Mouse (Mus musculus) spleen, postnatal 4 days (tissue): ENCODE measurements around the gene Cftr.

ENCODE experiments used
- DNase-seq, 2 experiments: peaks; one replicate each; pipeline ENCODE4 v3.0.0; 2022; ENCODE audit warnings: low spot score in 2 of 2

The Cftr gene

DNA sequence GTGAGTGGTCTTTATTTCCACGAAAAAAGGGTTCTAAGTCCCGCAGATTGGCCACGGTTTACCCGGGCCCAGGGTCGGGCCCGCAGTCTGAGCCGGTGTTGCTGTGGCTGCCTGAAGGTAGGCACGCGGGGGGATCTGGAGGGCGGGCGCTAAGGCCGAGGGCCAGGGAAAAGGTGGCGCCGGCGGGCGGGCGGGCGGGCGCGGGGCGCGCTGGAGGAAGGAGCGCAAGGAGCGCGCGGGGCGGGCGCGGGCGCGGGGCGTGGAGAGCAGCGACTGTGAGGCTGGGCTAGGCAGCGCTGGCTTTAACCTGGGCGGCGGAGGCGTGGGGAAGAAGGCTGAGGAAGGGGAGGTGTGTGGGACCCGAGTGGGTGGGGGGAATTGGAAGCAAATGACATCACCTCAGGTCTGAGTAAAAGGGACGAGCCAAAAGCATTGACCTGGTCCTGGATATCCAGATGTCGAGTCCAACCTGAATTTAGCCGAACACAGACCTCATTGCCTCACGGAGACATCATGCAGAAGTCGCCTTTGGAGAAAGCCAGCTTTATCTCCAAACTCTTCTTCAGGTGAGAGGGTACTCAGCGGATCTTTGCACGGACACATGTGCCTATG lies at the start of gene Cftr:
Gene Cftr, plus strand, starts transcription at position 377 of the 612 bp plus-strand sequence.
- DNase-seq = no peak

DNA sequence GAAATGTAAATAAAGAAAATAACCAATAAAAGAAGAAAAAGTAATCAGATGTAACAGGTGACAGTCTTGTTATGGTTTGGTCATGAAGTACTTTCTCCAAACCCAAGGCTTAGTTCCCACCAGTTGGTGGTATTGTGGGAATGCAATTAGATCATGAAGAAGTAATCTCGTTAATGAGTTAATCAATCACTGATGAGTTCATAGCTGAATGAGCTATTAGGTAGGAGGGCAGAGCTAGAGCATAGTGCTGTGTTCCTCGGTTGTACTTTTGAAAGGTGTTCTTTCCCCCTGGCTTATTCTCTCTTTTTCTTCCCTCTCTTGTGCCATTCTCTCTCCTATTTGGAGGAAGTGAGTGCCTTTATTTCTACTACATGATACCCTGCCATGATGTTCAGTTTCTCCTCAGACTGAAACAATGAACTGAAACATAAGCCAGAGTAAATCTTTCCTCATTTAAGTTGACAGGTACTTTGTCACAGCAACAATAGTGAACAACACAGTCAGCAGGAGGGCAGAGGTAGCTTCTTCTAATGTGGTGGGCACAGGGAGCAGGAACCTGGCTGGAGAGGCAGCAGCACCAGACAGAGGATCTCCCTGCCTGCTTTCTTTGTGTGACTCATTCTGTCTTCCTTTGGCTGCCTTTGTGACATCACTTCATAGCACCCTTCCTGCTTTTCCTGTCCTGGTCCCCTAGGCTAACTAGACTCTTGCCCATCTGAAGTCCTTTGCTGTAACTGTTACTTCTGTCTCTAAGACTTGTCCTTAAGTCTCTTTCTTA lies 43.1 kb upstream of the Cftr start:
- no peak for DNase-seq

DNA sequence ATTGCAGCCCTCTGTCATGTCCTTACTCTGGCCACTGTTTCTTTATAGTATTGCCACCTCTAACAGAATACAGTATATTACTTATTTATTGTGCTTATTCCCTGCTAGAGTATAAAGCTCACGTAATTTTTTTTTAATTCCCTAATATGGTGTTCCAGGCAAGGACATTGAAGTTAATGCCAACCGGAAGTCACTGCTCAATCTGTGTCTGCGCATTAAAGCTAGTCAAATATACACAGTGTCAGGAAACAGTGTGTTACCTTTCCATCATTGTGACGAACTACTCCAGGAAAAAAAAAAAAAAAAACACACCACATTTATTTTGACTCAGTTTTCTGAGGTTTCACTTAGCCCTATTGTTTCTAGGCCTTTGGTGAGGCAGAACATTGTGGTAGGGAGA lies 42.4 kb upstream of the Cftr start:
- no peak for DNase-seq

DNA sequence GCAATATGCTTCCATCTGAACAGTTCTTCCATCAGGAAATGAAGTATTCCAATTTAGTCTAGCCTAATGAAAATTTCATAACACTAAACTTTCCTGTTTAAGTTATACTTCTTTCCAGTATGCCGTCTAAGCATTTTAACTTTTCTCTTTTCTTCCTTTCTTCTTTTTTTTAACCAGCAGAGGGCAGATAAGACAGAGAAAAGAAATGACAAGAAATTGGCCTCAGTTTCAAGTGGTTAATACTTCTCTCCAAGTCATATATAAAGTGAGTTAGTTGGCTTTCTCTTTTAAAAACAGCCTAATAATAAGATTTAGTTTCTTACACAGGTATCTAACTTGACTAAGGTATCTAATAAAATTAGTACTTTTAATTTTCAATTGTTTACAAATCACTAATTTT lies 35.2 kb upstream of the Cftr start:
- DNase-seq = no peak

DNA sequence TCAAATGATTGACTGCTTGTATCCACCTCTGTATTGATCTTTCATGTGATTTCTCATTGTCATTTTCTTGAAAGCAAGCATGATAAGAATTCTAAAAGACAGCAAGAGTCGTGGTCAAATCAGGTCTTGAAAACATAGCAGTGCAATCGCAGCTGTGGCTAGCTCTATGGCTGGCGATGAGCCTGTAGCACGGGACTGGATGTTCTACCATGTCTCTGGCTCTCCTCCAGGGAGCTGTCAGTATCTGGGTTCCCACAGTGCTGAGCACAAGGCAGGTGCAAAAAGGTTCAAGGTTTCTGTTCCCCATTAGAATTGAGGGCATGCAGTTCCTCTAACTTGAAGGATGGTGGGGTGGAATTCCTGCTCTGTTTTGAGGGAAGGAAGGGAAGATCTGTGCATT lies 17.5 kb upstream of the Cftr start:
- no peak for DNase-seq

DNA sequence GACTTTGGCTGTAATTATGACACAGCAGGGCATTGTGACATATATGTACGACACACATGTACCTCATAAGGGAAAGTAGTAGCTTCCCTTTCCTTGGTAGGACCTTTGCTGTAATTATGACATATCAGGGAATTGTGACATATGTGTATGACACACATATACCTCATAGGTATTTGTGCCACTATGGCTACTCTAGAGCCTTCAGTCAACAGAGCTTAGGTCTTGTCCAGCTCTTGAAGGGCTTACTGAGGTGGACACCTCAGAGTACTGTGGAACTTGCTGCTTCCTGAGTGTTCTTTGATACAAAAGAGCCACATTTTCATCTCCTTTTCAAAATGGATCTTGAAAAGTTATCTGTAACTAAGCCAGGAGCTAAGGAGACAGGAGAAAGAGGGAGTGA lies 869 bp upstream of the Cftr start:
- DNase-seq = no peak

DNA sequence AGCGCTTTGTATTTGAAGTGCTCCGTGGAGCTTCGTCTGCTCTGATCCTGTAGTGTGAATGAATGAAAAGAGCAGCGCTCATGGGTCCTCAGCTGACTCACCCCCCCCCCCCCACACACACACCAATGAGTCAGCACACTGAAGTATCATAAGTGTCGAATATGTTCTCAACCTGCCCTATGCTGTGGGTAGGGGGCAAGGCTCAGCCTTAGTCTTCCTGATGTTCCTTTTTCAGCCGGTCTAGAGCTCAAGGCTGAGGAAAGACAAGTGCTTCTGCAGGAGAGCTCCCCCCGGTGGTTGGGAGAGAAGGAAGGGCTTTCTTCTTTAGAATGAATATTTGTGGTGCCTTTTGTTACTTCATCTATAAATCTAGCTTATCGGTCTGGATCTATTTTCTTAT lies 1.1 kb downstream of the Cftr start:
- no peak for DNase-seq

DNA sequence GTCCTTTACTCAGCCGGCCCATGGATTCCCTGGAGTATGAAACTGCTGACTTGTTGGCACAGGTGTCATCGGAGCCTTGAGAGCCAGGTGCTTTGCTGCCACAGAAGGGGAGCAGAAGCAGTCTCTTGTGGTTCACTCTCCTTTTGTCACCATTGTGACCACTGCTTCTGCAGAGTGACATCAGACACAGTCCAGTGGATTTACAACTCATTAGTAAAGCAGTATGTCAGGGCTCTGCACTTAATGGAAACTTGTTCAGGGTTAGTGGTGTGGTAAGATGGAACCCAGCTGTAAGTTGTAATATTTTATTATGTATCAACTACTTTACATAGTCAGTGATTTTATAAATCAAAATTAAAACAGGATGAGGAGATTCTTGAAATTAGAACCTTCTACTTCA lies 7.0 kb downstream of the Cftr start:
- no peak for DNase-seq

DNA sequence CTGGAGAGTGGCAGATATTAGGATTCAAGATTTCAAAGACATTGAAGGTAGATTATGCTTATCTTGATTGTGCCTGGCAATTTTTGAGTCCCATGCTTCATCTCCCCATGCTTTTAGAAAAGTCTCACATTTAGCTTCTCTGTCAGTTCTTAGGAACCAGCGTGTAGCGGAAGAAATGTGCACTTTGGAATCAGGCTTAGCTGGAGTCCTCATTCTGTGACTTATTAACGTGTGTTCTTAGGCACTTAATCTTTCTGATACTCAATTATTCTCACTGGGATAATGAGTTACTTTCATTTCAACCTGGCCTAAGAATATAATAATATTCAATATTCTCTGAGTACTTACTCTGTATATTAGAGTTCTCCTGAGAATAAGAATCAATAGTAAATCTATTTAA lies 10.2 kb downstream of the Cftr start:
- no peak for DNase-seq

DNA sequence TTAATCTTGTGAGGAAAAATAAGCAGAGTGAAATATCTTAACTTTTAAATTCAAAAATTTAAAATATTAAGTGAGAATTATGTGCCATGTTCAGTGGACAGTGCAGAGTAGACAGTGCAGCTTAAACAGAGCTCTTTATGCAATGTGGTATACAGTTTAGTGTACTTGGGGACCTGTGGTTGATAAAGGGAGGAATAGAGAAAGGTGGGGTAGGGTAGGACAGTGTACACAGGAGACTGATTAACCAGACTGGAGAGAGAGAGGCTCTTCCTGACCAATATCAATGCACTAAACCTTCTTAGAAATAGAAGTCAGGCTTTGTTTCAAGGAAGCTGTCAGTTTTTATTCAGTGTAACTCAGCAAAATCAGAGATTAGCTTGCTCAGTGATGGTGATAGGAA lies 12.4 kb downstream of the Cftr start:
- no peak for DNase-seq

DNA sequence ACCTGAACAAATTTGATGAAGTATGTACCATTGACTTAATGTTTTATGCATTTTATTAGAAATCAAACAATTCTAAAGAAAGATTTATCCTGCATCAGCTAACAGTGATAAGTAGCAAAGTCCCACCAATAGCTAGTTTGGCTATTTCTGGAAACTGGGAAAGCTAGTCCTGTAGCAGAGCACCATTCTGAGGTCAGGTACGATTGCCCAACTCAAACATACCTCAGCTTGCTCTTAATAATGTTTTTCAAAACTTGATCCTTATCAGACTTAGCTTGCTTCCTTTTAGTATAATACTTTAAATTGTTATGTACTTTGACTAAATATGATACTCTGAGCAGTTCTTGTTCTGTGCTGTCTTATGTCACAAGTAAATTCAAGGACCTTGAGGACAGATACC lies 50.2 kb downstream of the Cftr start:
- DNase-seq = no peak

DNA sequence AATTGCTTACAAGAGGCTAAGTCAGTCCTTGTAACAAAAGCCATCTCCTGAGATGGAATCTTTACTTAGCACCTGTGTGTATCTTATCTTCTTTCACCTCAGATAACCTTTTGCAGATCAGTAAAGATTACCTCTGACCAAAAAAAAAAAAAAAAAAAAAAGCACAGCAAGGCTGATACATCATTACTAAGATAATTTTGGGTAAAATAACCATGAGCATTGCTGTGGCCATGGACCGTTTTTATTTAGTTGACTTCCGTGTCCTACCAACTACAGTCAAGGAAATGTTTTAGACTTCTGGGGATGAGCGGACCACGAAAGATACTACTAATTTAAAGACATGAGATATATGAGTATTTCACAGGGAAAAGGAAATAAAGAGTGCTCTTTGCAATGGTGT lies 52.7 kb downstream of the Cftr start:
- no peak for DNase-seq

DNA sequence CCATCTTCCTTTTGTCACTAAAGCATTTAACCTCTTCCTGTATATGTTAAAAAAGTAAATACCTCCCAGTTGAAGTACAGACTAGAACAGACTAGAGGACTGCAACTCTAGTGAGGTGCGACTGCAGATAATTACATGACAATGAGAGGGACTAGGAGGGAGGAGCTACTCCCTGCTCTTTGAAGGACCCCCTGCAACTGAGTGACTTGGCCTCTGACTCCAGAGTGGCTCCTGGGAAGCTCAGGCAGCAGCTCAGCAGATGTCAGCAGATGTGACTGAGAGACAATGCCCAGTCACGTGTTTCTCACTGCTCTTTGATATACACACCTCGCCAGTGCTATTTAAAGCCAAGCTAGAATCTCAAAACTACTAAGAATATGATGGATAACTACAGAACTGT lies 54.7 kb downstream of the Cftr start:
- DNase-seq = no peak

DNA sequence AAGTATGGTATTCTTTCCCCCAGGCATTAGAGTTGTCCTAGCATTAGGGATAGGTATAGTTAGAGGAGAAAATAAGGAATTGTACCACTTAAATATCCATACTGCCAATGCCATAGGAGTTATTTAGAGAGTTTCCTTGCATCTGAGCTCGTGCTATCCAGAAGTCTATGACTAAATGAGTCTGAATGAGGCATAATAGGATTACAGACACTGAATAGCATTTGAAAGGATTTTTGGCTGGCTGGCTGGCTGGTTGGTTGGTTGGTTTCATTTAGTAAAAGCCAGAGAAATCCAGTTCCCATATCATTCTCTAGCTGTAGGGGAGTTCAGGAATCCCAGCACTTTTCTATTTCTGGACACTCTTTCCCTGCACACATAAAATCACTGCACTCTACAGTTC lies 76.0 kb downstream of the Cftr start:
- DNase-seq = no peak

DNA sequence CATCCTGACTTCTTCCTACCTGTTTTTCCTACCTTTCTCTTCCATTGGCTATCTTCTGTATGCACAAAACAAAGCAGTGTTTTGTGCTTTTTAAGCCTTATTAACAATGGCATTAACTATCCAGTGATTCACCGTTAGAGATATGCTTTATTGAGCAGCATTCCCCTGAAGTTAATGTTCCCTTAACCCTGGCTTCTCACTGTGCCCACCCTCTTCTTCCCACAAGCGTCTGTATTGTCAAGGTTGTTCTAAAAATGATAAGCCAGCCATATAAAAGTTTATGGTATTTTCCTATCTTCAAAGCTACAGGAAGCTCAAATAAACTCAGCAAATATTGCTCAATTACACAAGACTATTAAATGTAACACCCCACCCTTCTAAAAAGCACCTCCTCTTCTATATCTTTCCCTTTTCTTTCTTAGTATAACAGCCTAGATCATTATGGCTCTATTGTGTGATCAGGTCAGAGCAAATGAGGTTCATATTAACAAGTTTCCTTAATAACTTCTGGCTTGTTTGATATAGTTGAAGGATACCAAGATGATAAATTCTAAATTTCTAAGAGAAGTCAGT lies 77.5 kb downstream of the Cftr start:
- DNase-seq = no peak

DNA sequence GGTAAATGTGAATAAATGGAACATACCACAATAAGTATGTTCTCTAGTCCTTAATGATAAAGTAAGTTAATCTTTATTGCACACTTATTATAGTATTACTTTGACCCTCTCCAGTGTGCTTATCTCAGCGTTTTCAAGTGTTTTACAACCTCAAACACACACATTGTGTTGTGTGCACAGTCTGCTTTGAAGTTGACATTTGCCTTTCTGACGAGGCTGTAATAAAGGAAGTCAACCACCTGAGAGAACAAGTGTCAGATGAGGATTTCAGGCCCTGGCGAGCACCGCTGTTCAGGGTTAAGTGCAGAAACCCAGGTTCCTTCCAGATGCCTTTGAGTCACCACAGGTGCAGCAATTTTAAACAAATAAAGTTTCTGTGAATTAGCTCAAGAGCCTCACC lies 78.0 kb downstream of the Cftr start:
- DNase-seq = no peak

DNA sequence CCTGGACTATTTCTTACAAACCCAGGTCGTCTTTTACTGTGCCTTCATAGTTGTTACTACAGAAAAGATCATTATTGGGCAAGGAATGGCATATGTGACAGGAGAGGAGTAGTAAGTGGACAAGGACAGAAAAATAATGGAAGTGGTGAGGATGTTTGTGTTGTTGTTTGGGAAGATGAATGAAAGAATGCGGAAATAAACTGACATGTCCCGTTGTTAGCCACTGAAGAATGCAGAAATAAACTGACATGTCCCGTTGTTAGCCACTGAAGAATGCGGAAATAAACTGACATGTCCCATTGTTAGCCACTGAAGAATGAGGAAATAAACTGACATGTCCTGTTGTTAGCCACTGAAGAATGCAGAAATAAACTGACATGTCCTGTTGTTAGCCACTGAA lies 84.1 kb downstream of the Cftr start:
- DNase-seq = no peak

DNA sequence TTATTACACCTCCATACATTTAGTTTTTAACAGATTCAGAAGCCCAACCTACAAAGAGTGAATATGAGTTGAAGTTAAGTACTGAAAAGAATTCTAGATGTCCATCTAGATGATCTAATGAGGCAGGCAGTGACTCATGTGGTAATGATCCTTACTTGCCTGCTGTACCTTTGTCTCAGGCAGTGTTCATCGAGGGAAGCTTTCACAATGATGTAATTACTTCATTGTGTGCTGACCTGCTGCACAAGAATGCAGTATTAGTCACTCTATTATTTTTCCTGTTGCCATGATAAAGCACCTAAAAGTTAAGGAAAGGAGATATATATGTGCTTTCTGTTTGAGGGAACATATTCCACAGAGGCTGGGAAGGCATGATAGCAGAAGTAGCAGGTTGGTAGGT lies 100.5 kb downstream of the Cftr start:
- no peak for DNase-seq

DNA sequence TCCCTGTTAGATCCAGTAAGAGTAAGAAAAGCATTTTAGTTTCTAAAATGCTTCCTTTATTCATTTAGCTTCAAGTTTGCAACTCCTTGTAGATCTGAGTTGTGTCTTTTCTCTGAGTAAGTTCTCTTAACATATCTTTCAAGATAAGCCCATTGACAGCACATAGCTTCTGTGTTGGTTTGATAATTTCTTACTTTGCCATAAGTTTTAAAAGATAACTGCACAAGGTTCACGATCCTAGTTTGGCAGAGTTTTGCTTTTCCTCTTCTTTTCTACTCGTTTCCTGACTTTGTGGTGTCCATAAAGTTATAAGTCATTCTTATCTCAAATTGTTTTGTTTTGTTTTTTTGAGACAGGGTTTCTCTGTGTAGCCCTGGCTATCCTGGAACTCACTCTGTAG lies 130.3 kb downstream of the Cftr start:
- no peak for DNase-seq

DNA sequence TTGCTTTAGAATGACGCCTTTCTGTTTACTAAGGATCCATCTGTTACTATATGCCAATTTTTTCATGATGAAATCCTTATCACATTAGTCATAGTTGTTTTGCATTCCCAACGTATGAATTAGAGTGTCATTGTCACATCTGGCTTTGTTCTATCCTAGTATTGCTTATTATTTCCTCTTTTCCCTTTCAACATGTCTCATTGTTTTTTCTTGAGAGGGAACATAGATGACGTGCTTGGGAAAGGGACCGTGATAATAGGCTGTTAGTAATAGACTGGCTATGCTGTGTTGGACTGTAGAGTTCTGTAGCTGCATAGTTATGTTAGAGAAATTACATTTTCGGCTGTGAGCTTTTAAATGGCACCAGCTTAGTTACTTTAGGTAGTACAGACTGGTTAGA lies 131.6 kb downstream of the Cftr start:
- no peak for DNase-seq

DNA sequence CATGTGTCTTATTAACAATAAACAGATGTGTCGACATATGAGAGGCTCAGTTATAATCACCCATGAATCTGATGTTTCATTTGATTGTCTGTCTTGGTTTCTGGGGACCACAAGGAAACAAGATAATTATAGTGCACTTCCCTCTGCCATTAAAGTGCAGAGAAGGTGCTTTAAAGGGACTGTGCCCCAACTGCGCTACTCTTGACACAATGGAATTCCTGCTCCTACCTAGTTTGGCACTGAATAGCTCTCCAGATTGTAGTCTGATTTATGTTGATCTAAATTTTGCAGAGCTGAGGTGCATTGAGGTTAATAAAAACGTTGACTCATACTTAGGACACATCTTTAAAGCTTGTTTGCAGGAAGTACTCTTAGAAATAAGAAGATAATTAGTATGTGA lies 132.7 kb downstream of the Cftr start:
- DNase-seq = no peak

DNA sequence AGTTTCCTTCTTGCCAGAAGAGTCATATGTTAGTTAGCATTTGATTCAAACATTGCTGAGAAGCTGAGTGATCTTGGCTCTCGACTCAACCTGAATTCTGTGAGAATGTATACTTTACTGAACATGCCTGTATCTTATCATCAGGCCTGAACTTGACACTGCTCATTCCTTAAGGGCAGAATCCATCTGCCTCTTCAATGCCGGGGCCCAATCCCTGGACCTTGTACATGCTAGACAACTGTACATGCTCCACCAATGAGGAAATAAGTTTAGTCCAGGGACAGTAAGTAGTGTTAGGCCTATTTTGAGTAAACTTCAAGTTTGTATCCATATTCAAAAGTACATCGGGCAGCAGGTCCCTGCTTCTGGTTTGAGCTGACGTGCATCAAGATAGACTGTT lies 134.6 kb downstream of the Cftr start:
- no peak for DNase-seq

DNA sequence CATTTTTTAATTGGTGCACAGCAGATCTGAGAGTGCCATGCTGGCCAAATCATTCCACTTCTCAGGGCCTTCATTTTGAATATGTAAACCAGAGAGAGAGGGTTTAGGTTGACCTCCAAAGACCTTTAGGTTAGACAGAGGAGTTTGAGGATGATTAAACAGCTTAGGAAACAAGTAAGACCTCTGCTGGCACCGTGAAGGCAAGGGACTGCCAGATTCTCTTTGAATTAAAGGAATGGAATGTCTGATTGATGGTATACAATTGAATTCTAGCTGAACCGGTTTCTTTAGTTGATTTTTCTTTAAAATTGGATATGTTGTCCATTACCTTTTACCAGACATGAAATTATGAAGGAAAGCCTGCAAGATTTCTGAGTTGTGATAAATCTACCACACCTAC lies 140.5 kb downstream of the Cftr start:
- DNase-seq = no peak
